Mouse (Mus musculus) C2C12 (cell line): ENCODE data around the gene Pde2a.

Experiments used
- CEBPB ChIP-seq: IDR thresholded peaks from one replicate; pipeline ENCODE4 v1.6.1; 2011; ENCODE audit warnings: low read depth, mild to moderate bottlenecking, control low read depth, moderate library complexity
- CTCF ChIP-seq: IDR thresholded peaks from one replicate; pipeline ENCODE4 v1.5.1; 2011; ENCODE audit not compliant: control insufficient read depth, insufficient read depth, insufficient read length
- MAX ChIP-seq: IDR thresholded peaks from one replicate; pipeline ENCODE4 v1.6.1; 2011; ENCODE audit warnings: mild to moderate bottlenecking, control low read depth
- MYOD1 ChIP-seq: IDR thresholded peaks from one replicate; pipeline ENCODE4 v1.6.1; 2011; ENCODE audit warnings: low read depth; ENCODE audit not compliant: control insufficient read depth, insufficient read length
- USF1 ChIP-seq: IDR thresholded peaks from one replicate; pipeline ENCODE4 v1.6.1; 2011; ENCODE audit warnings: low read depth, mild to moderate bottlenecking, control low read depth, moderate library complexity

DNA sequence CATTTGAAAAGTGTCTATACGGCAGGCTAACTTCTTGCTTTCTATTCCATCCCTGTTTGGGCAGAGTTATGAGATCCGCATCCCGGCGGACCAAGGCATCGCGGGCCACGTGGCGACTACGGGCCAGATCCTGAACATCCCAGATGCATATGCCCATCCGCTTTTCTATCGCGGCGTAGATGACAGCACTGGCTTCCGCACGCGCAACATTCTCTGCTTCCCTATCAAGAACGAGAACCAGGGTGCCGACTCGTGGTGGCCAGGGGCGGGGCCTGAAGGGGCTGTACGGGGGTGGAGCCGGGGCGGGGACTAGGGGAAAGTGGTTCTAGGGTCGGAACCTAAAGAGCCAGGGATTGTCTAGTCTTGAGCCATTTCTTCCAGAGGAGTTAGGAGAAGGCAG is 83.0 kb downstream of the Pde2a start:
- TF ChIP-seq CTCF = no peak
- TF ChIP-seq MYOD1 = no peak
- TF ChIP-seq USF1 = no peak
- TF ChIP-seq MAX = no peak
- TF ChIP-seq CEBPB = no peak
